Mouse (Mus musculus) limb, embryonic 15.5 days (tissue): ENCODE measurements around the gene H2al1c. TPM values are rescaled to one million over a fixed set of nuclear protein-coding genes. Genes with fewer than 3 reads are reported as not detected.
"Not testable (repeated sequence)": the region's sequence is repeated elsewhere in the genome, so short reads cannot be mapped to it uniquely, and the experiment has no call there.

ENCODE experiments used
- ATAC-seq: fragments of 200-750 bp; cut with Nextera tagmentation; 2 replicates; pipeline ENCODE4 v1.8.0; 2017; ENCODE audit warnings: low read depth, moderate TSS enrichment; ENCODE audit not compliant: insufficient number of reproducible peaks, low FRiP score, low TSS enrichment
- H3K27ac ChIP-seq: fragments of 300-500 bp; sonication (generic); 2 replicates; pipeline ENCODE4 v1.5.1; 2015; ENCODE audit warnings: moderate library complexity, mild to moderate bottlenecking, inconsistent platforms
- H3K27me3 ChIP-seq: fragments of 300-500 bp; sonication (generic); 2 replicates; pipeline ENCODE4 v1.6.1; 2015; ENCODE audit warnings: inconsistent platforms
- H3K36me3 ChIP-seq: fragments of 300-500 bp; sonication (generic); 2 replicates; pipeline ENCODE4 v1.6.1; 2015; ENCODE audit warnings: inconsistent platforms
- H3K4me1 ChIP-seq: fragments of 300-500 bp; sonication (generic); 2 replicates; pipeline ENCODE4 v1.6.1; 2015; ENCODE audit warnings: inconsistent platforms
- H3K4me2 ChIP-seq: fragments of 300-500 bp; sonication (generic); 2 replicates; pipeline ENCODE4 v1.6.1; 2015; ENCODE audit warnings: mild to moderate bottlenecking, inconsistent platforms
- H3K4me3 ChIP-seq: fragments of 300-500 bp; sonication (generic); 2 replicates; pipeline ENCODE4 v1.5.1; 2015; ENCODE audit warnings: mild to moderate bottlenecking, inconsistent platforms
- H3K9ac ChIP-seq: fragments of 300-500 bp; sonication (generic); 2 replicates; pipeline ENCODE4 v1.6.1; 2015; ENCODE audit warnings: inconsistent platforms
- H3K9me3 ChIP-seq: fragments of 300-500 bp; sonication (generic); 2 replicates; pipeline ENCODE4 v1.6.1; 2016; ENCODE audit warnings: inconsistent platforms
- WGBS: fragments of 180-500 bp; shearing (Covaris S2); methylation state at CpG from one replicate; pipeline ENCODE4 v1.1.7; 2015; 5-methylcytosine and 5-hydroxymethylcytosine counted together
- polyA plus RNA-seq: library from polyadenylated mRNA; unstranded; fragments of >200 nt; fragmentation: Nextera tagmentation; extraction: Ambion mirVana; gene quantifications from 2 replicates; pipeline ENCODE4 v1.2.1, GENCODE M21; 2015

The H2al1c gene
- polyA plus RNA-seq = not detected in 2 replicates

DNA sequence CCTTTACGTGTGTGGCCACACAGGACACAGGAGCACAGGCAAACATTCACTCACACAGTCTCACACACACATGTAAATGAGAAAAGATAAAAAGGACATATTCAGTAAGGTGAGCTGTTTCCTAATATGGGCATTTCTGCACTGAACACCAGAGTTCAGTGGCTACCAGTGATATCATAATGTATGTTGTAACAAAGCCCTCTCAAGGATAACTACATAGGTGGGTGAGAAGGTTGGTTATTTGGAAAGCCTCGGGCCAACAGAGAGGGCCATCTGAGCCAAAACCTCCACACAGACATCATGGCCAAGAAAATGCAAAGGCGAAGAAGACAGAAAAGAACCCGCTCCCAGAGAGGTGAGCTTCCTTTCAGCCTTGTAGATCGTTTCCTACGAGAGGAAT, at the start of gene H2al1c:
H2al1c (plus strand) TSS at position 301 of the 400 bp plus-strand sequence.
- not testable (repeated sequence) for H3K4me1 ChIP-seq, H3K4me2 ChIP-seq, ATAC-seq, H3K36me3 ChIP-seq, H3K27ac ChIP-seq, H3K27me3 ChIP-seq, H3K9me3 ChIP-seq, H3K9ac ChIP-seq, H3K4me3 ChIP-seq
- WGBS = 67% methylated on average over 1 of the region's 6 CpGs

GRCm38 (mm10) chrX:11264918-11265317, 40.5 kb upstream of the H2al1c start:
- Histone ChIP-seq H3K4me3 (no peak overlapping the region), H3K27ac (no peak overlapping the region), H3K9ac (no peak overlapping the region), H3K4me2 (no peak overlapping the region), H3K27me3 (peaks cover 40% of the 10 kb centered on the region; the same call in 1 of the 2 replicates), H3K4me1 (no peaks in the 10 kb centered on the region), H3K9me3 (no peaks in the 10 kb centered on the region), H3K36me3 (no peaks in the 10 kb centered on the region)
- WGBS = 65% methylated on average over 8 of the region's 8 CpGs
- ATAC-seq = no peak

- Histone ChIP-seq H3K27ac (no peak overlapping the region), H3K27me3 (peaks cover 34% of the 10 kb centered on the region; the same call in 1 of the 2 replicates), H3K4me1 (no peaks in the 10 kb centered on the region), H3K9ac (no peak overlapping the region), H3K9me3 (no peaks in the 10 kb centered on the region), H3K36me3 (no peaks in the 10 kb centered on the region), H3K4me3 (no peak overlapping the region), H3K4me2 (no peak overlapping the region)
- 42% methylated on average over 7 of the region's 7 CpGs for WGBS
- ATAC-seq = peak; percentile 35; the same call in 1 of the 2 replicates
These were observed 37.7 kb upstream of the H2al1c start for GRCm38 (mm10) chrX:11267791-11268190.

- WGBS = 87% methylated on average over 3 of the region's 3 CpGs
- ATAC-seq = no peak
- Histone ChIP-seq H3K36me3 (no peaks in the 10 kb centered on the region), H3K9me3 (no peaks in the 10 kb centered on the region), H3K4me3 (no peak overlapping the region), H3K4me2 (no peak overlapping the region), H3K4me1 (no peaks in the 10 kb centered on the region), H3K9ac (no peak overlapping the region), H3K27ac (no peak overlapping the region), H3K27me3 (peaks cover 34% of the 10 kb centered on the region; the same call in 1 of the 2 replicates)
These were observed 36.4 kb upstream of the H2al1c start for GRCm38 (mm10) chrX:11269074-11269473.

DNA sequence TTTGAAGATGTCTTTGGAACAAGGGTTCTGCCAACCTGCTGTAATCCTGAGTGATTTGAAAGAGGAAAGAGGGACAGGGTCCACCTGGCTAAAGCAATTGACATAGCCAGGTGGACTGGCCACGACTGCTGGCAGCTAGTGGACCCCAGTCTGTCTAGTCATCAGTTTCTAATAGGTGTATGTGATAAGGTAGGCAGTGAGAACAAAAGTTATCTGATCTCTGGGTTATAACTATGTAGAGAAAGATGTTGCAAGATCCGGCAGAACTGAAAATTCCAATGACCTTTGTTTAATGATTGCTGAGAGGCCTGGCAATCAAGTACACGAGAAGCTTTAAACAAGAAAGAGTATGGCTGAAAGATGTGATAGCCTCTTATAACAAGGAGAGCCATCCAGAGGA, 32.3 kb upstream of the H2al1c start:
- H3K27me3 ChIP-seq = peaks cover 22% of the 10 kb centered on the region; the same call in 1 of the 2 replicates
- H3K4me1 ChIP-seq = no peaks in the 10 kb centered on the region
- no peak overlapping the region for H3K9ac ChIP-seq
- ATAC-seq = no peak
- no peak overlapping the region for H3K4me2 ChIP-seq
- no peaks in the 10 kb centered on the region for H3K36me3 ChIP-seq
- 69% methylated on average over 3 of the region's 3 CpGs for WGBS
- H3K4me3 ChIP-seq = no peak overlapping the region
- no peak overlapping the region for H3K27ac ChIP-seq
- H3K9me3 ChIP-seq = no peaks in the 10 kb centered on the region

GRCm38 (mm10) chrX:11277083-11277482, 28.4 kb upstream of the H2al1c start:
- Histone ChIP-seq H3K4me2 (no peak overlapping the region), H3K27ac (no peak overlapping the region), H3K4me1 (no peaks in the 10 kb centered on the region), H3K9me3 (no peaks in the 10 kb centered on the region), H3K36me3 (no peaks in the 10 kb centered on the region), H3K9ac (no peak overlapping the region), H3K27me3 (peaks cover 11% of the 10 kb centered on the region; the same call in 1 of the 2 replicates), H3K4me3 (no peak overlapping the region)
- 75% methylated on average over 6 of the region's 6 CpGs for WGBS
- ATAC-seq = no peak

DNA sequence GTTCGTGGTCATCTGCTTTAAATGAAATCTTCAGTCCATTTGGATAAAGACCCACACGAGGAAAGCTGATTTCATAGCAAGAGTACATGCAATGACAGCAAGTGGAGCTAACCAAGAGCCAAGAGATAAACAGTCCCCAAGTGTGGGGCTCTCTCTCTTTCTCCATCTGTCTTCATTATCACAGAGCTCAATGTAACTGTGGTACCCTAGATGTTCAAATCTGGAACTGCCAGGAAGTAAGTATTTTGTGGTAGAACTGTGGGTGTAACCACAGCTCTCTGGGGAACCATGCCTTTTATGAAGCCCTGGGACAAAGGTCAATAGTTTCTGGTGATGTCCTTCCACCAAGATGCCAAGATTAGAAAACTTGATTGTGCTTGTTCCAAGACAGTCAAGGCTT, 24.7 kb upstream of the H2al1c start:
- 0 out of 2 replicates have a peak, but pooled peaks cover 10% of the 10 kb centered on the region for H3K27me3 ChIP-seq
- no peak overlapping the region for H3K4me2 ChIP-seq
- H3K4me1 ChIP-seq = no peaks in the 10 kb centered on the region
- no peak for ATAC-seq
- no peaks in the 10 kb centered on the region for H3K9me3 ChIP-seq
- no peak overlapping the region for H3K9ac ChIP-seq
- 54% methylated on average over 2 of the region's 2 CpGs for WGBS
- H3K4me3 ChIP-seq = no peak overlapping the region
- no peak overlapping the region for H3K27ac ChIP-seq
- H3K36me3 ChIP-seq = no peaks in the 10 kb centered on the region

DNA sequence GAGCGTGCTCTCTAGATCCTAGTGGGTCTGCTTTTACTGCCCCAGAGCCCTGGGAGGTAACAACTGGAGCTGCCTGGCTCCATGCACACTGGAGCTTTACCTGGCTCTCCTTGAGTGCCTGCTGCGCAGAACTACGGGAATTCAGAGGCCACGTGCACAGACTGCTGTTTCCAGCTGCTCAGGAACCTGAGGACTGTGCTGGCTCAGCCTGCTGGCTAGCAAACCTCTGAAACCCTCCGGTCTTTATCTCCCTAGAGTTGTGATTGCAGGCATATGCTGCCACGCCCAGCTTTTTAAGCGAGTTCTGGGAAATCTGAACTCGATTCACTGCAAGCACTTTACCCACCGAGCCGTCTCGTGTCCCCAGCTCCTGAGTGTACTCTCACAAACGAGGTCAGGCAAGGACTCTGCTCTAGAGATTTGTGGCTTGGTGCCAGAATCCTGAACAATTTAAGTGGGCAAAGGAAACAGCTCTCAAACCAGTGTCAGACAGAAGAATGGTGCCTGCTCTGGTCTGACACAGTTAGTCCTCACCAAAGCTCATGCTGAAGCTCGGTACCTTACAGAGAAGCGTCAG, 17.1 kb upstream of the H2al1c start:
- Histone ChIP-seq H3K27ac (no peak overlapping the region), H3K4me1 (no peaks in the 10 kb centered on the region), H3K4me2 (no peak overlapping the region), H3K4me3 (no peak overlapping the region), H3K9me3 (no peaks in the 10 kb centered on the region), H3K9ac (no peak overlapping the region), H3K27me3 (peaks cover 15% of the 10 kb centered on the region), H3K36me3 (no peaks in the 10 kb centered on the region)
- 59% methylated on average over 14 of the region's 14 CpGs for WGBS
- no peak for ATAC-seq

GRCm38 (mm10) chrX:11289244-11289643, 16.2 kb upstream of the H2al1c start:
- Histone ChIP-seq H3K4me2 (no peak overlapping the region), H3K36me3 (no peaks in the 10 kb centered on the region), H3K4me1 (no peaks in the 10 kb centered on the region), H3K9me3 (no peaks in the 10 kb centered on the region), H3K9ac (no peak overlapping the region), H3K27me3 (peaks cover 15% of the 10 kb centered on the region), H3K27ac (no peak overlapping the region), H3K4me3 (no peak overlapping the region)
- ATAC-seq = no peak
- WGBS = 79% methylated on average over 4 of the region's 4 CpGs

DNA sequence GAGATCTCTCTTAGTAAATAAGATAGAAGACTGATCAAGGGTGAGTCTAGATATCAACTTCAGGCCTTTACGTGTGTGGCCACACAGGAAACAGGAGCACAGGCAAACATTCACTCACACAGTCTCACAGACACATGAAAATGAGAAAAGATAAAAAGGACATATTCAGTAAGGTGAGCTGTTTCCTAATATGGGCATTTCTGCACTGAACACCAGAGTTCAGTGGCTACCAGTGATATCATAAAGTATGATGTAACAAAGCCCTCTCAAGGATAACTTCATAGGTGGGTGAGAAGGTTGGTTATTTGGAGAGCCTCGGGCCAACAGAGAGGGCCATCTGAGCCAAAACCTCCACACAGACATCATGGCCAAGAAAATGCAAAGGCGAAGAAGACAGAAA, 6.5 kb upstream of the H2al1c start, which contains the start of gene H2al1a:
H2al1a (plus strand) TSS at position 301 of the 400 bp plus-strand sequence.
- ATAC-seq, H3K4me2 ChIP-seq, H3K4me3 ChIP-seq, H3K27ac ChIP-seq, H3K36me3 ChIP-seq, H3K9ac ChIP-seq, H3K4me1 ChIP-seq, H3K27me3 ChIP-seq, H3K9me3 ChIP-seq: not testable (repeated sequence)
- no CpG with 5 or more reads among the region's 3 CpGs for WGBS

DNA sequence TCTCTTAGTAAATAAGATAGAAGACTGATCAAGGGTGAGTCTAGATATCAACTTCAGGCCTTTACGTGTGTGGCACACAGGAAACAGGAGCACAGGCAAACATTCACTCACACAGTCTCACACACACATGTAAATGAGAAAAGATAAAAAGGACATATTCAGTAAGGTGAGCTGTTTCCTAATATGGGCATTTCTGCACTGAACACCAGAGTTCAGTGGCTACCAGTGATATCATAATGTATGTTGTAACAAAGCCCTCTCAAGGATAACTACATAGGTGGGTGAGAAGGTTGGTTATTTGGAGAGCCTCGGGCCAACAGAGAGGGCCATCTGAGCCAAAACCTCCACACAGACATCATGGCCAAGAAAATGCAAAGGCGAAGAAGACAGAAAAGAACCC, 3.3 kb upstream of the H2al1c start, which contains the start of gene H2al1b:
H2al1b (plus strand) TSS at position 301 of the 400 bp plus-strand sequence.
- not testable (repeated sequence) for H3K27me3 ChIP-seq, H3K36me3 ChIP-seq, ATAC-seq, H3K9me3 ChIP-seq, H3K4me1 ChIP-seq, H3K27ac ChIP-seq, H3K4me3 ChIP-seq, H3K4me2 ChIP-seq, H3K9ac ChIP-seq
- 100% methylated on average over 1 of the region's 3 CpGs for WGBS

DNA sequence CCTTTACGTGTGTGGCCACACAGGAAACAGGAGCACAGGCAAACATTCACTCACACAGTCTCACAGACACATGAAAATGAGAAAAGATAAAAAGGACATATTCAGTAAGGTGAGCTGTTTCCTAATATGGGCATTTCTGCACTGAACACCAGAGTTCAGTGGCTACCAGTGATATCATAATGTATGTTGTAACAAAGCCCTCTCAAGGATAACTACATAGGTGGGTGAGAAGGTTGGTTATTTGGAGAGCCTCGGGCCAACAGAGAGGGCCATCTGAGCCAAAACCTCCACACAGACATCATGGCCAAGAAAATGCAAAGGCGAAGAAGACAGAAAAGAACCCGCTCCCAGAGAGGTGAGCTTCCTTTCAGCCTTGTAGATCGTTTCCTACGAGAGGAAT, 3.1 kb downstream of the H2al1c start, which contains the start of gene H2al1d:
H2al1d (plus strand) TSS at position 301 of the 400 bp plus-strand sequence.
- not testable (repeated sequence) for H3K9ac ChIP-seq, H3K4me3 ChIP-seq, H3K4me1 ChIP-seq, H3K27ac ChIP-seq, H3K4me2 ChIP-seq, H3K27me3 ChIP-seq, H3K36me3 ChIP-seq, H3K9me3 ChIP-seq, ATAC-seq
- WGBS = no CpG with 5 or more reads among the region's 6 CpGs
